Mouse (Mus musculus): ENCODE measurements around the gene Chst1. TPM values are rescaled to one million over a fixed set of nuclear protein-coding genes. Genes with fewer than 3 reads are reported as not detected.

Chst1 gene
- total RNA-seq, 2 experiments from 2014 or later: 3.3 to 4.1 TPM

DNA sequence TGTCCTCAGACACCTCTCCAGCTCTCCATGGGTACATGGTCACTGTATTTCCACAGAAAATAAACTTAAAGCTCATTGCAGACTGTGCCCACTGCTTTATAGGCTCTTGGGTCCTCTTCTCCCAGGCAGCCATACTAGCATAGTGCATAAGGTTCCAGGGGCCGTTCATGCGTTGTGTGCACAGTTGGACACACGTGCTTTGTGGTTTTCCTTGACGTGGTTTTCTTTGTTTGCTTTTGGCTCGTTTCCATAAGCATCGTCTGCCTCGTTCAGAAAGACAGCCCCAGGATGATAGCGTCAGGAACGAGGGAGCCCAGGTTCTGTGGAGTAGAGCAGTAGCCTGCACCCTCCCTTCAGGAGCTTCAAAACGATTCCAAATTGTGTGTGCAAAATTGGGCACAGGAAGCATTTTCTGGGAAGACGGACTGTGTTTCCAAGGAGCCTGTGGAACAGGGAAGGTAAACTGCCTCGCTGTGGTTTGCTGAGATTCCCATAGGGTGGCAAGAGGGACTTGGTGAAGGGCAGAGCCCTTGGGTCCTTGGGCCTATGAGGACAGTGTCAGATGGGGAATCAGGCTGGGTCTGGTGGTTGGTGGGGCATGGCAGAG is 8.6 kb downstream of the Chst1 start:
- intact Hi-C loops (cut with DNase I): loop anchor here (2.0 kb wide), 2 partner anchors 121 to 135 kb away; no protein-coding TSS in a partner anchor

DNA sequence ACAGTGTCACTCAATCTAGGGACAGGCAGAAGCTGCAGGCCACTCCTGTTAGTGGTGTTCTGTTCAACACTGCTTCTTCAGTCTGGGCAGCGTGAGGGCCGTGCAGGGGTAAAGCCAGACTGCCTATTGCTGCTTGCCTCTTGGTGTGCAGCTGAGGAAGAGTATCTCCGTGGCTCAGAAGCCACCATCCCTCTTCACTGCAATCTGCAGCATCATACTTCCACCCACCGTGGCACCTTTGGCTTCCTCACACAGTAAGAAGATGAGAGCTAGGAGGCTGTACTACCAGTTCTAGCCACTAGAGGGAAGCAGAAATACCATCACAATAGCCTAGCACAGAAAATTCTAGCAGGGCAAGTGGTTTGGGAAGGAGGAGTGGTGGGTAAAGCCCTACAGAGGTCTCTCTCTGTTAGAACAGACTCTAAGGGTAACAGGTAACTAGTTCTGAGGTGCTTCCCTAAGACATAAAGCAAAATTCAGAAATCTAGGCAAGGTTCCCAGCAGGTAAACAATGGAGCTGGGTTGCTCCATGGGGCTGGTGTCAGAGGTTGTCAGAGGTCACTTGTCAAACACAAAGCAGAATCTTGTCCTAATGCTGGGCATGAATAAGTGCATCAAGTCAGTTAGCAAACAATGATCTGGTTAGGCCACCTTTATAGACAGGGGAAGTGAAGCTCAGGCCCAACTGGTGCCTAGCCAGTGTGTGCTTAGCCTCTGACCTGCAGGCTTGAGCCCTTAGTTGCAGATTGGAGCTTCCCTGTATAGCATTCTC is 9.5 kb downstream of the Chst1 start:
- no peak for DNase-seq (ENCODE audit: low spot score)
- intact Hi-C loops (cut with DNase I): loop anchor here (1.0 to 2.0 kb wide), 3 partner anchors 122 to 201 kb away; no protein-coding TSS in a partner anchor

More for the DNA sequence above, 8.6 kb downstream of the Chst1 start:
- DNase-seq (ENCODE audit: low spot score): no peak

DNA sequence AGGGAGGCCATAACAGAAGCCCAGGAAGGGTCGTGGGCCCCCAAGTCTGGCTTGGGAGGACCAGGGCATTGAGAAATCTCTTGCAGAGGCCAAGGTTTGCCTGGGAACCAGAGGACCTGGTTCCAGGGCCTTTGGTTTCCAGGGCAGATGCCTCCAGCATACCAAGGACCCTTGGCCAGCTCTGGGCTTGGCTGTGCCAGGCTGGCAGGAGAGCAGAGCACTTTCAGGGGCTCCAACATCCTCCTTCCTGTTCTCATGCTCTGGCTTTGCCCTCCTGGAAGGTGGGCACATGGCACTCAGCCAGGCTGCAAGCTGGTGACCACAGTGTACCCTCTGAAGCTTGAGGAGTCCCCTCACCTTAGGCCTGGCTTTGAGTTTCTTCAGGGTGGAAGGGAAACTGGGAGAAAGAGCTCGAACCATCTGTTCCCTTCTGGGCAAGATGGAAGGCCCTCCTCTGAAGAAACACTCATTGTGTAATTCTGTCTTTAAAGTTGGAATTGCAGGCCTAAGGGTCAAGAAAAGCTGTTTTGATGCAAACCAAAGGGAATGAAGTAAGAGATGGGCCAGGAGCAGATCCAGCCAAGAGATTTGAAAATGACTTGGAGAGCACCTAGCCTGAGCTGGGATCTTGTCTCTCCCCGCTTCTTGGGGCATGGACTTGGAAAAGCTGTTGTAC is 10.3 kb downstream of the Chst1 start:
- no peak for DNase-seq (ENCODE audit: low spot score)
- intact Hi-C loops (cut with DNase I): loop anchor here (1.0 to 2.0 kb wide), 3 partner anchors 123 to 200 kb away; no protein-coding TSS in a partner anchor

DNA sequence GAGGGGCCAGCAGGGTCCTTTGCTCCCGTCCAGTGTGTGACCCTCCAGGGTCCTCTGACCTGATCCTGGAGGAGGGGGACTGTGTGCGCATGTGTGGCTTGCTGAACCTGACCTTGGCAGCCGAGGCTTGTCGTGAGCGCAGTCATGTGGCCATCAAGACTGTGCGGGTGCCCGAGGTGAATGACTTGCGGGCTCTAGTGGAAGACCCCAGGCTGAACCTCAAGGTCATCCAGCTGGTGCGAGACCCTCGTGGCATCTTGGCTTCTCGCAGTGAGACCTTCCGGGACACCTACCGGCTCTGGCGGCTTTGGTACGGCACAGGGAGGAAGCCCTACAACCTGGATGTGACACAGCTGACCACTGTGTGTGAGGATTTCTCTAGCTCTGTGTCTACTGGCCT is 14.1 kb downstream of the Chst1 start:
- intact Hi-C loops (cut with DNase I): no loop called here
- no peak for DNase-seq (ENCODE audit: low spot score)

DNA sequence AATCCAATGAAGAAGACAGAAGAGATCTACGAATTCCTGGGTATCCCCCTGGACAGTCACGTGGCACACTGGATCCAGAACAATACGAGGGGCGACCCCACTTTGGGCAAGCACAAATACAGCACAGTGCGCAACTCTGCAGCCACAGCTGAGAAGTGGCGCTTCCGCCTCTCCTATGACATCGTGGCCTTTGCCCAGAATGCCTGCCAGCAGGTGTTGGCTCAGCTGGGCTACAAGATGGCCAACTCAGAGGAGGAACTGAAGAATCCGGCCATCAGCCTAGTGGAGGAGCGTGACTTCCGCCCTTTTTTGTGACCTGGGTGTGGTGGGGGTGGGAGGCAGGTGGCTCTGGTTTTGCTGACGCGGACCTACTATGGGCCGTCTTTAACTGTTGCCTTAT is 14.6 kb downstream of the Chst1 start:
- intact Hi-C loops (cut with DNase I): no loop called here
- no peak for DNase-seq (ENCODE audit: low spot score)

DNA sequence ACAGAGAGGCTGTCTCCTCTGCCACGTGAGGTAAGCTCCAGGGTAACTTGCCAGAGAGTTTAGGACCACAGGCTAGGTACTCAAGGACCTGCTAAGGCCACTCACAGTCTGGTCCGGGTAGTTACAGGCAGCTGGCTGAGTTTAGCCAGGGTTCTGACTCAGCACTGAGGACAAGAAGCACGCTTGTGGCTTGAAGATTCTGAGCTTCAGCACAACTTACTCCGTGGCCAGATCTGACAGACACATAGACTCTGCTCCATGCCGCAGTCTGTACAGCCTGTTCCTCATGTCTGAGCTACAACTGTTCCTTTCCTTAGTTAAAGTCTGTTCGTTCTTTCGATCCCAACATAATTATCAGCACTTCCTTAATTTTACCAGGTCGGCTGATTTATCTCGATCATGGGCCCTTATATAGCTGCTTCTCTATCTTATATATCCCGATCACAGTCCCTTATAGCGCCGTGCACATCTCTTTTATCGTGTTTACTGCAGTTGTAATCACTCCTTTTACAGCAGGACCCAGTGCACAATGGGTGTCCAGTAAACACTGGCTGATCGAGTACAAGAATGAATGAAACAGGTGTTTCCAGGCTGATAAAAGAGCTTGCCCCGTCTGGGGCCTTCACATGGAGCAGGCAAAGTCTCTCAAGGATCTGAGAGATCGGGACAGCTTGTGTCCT is 17.7 kb downstream of the Chst1 start:
- DNase-seq (ENCODE audit: low spot score): no peak
- intact Hi-C loops (cut with DNase I): no loop called here

DNA sequence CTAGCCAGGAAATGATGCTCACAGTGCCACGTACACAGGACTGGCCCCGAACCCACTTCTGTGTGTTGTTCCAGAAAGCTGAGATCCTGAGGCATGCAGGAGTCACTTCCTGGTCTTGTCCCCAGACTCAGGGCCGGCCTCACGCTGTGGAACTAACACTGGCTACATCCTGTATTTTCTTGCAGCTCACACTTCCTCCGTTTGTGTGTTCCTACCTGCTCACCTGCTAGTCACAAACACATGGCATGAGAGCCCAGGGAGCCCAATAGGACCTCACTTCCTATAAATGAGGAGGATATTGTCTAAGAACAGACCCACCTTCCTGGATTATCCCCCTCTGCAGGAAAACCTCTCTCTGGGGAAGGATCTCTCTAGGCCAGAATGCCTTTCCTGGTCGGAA is 18.5 kb downstream of the Chst1 start:
- intact Hi-C loops (cut with DNase I): no loop called here
- DNase-seq (ENCODE audit: low spot score): no peak

DNA sequence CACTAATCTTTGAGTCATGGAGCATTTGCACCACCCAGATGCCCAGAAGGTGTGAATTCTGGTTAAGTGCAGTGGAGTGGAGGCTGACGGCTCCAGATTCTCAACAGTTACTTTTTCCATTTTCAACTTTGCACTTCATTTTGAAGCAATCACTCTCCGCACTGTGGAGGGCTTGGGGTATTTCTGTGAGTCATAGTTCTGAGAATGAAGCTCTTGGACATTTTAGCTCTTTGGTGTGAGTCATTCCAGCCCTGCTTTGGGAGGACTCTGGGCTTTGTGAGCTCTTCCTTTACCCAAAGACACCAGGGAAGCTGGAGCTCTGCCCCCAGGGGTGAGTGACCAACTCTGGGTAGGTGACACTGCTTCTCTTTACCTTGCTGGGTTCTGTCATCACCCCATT is 28.1 kb downstream of the Chst1 start:
- intact Hi-C loops (cut with DNase I): no loop called here
- no peak for DNase-seq (ENCODE audit: low spot score)

DNA sequence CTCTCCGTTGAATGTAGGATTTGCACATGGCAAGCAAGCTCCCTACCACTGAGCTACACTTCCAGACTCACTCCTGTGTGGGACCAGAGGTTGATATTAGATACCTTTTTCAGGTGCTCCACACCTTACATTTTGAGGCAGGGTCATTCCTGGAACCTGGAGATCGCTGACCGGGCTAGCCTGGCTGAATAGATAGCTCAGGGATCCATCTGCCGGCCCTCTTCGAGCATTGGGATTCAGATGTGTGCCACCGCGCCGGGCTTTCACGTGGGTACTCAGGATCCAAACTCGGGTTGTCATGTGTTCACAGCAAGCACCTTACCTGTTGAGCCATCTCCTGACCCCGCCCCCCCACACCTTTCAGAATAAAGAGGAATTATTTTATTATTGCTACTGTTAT is 31.3 kb downstream of the Chst1 start:
- no peak for DNase-seq (ENCODE audit: low spot score)
- intact Hi-C loops (cut with DNase I): no loop called here

DNA sequence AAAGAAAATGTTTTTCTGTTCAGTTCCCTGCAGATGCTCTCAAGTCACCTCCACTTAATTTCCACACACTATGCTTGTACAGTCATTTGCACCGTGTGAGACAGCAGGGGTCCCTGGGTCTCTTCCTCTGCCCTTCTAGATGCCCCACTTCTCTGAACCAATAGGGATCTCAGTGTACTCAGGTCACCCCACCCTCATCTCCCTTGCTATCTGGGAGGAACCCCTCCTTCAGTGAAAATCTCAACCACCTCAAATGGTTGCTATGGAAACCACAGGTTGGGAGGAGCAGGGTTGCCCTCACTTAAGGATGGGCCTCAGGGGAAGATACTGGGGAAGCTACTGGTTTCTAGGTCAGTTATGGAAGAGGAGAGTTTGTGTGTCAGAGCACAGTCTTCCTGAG is 32.5 kb downstream of the Chst1 start:
- intact Hi-C loops (cut with DNase I): no loop called here
- DNase-seq (ENCODE audit: low spot score): no peak

DNA sequence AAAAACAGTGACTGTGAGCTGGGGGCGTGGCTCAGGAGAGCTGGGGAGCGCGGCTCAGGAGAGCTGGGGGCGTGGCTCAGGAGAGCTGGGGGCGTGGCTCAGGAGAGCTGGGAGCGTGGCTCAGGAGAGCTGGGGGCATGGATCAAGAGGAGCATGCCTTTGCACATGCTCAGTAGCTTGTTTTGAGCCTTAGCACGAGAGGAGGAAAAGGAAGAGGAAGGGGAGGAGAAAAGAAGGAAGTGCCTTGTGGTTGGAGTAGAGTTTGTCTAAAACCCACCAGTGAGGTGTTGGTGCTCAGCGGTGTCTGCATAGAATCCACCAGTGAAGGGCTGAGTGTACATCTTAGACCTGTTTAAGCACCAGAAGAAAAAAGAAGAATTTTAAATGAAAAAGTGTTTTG is 41.0 kb downstream of the Chst1 start:
- no peak for DNase-seq (ENCODE audit: low spot score)
- intact Hi-C loops (cut with DNase I): no loop called here

DNA sequence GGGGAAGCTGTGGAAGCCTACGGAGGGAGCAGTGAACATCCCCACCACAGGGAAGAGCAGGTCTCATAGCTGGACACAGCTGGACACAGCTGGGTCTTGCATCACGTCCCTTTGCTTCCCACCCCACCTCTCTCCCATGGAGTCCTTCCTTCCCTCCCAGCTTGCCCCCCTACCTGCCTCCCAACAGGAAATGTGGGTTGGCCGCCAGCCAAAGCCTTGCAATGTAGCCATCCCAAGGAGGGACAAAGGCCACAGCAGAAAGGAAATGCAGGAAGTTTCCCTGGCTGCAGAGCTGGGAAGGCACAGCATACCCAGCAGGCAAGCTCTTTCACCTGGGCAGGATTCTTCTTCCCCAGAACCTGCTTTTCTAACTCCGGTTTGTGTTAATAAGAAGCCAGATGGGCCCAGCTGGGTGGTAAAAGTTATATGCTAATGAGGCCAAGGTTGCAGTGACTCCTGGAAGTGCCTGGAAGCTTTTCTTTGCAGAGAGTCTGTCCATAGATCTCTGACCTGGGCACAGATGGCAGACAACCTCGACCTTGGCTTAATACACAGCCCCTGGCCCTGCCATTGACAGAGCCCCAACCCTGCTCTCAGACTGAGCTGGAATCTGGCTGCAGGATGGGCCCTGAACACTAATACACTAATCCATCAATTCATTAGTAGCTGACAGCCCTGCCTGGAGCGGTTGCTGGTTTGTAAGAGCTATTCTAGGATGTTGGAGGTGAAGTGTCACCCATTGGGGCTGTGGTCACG is 46.0 kb downstream of the Chst1 start:
- DNase-seq (ENCODE audit: low spot score): peak; percentile 52
- intact Hi-C loops (cut with DNase I): no loop called here

DNA sequence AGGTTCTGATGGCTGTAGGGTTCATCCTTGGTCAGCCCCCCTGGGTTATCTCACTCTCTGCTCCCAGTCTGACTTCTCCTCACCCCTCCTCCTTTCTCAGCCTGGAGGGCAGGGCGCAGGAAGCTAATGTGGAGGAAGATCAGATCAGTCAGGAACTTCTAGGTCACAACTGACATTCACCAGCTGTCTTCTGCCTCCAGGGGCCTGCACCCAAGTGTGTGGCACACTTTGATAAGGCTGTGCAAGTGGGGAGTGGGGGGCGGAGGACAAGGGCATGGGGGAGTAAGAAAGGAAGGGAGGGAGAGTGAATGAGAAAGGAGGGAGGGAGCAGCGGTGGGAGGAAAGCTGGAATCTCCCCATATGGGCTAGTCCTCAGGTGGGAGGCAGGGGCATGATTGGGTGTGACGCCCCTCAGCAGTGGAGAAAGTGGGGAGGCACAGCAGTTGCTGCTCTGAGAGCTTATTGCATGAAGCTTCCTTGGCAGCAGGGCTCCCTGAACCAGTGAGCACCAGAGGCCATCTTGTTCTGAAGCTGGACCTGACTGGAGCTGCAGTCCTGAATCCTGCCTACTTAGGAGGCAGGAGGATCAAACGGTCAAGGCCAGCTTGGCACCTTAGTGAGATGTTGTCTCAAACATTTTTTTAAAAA is 49.8 kb downstream of the Chst1 start:
- intact Hi-C loops (cut with DNase I): no loop called here
- no peak for DNase-seq (ENCODE audit: low spot score)

DNA sequence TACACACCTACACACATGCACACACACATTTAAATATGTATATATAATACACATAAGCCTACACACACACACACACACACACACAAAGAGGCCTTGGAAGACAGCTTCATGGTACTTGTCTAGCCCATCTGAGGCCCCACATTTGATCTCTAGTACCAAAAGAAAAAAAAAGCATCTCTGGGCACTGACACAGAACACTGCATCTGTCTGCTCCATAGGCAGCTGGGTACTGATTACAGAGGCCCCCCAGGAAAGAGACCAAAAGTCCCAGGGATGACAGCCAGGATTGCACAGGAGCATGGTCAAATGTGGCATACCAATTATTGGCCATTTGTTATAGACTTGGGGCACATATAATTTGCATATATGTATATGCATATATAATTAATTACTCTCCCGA is 50.9 kb downstream of the Chst1 start:
- no peak for DNase-seq (ENCODE audit: low spot score)
- intact Hi-C loops (cut with DNase I): no loop called here

DNA sequence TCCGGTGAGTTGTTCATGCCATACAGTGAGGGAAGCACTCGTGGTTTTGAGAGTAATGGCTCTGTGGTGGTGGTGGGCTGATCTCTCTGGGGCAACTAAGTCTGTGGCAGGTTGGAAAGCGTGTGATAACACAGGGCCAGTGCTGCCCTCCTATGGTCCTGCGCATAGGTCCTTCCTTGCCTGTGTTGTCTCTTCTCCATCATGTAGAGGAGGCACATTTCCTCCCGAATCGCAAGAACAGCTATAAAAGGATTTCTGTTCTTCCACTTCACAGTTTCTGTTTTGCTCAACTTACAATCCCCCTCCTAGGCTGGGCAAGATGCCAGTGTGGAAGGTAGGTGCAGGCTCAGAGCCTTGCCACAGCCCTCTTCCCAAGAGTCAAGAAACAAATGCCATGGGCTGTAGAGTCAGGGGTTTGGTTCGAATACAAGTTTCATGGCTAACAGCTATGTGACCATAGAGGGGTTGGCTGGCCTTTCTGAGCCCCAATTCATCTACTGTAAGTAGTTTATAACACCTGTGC is 51.8 kb downstream of the Chst1 start:
- intact Hi-C loops (cut with DNase I): no loop called here
- DNase-seq (ENCODE audit: low spot score): no peak

DNA sequence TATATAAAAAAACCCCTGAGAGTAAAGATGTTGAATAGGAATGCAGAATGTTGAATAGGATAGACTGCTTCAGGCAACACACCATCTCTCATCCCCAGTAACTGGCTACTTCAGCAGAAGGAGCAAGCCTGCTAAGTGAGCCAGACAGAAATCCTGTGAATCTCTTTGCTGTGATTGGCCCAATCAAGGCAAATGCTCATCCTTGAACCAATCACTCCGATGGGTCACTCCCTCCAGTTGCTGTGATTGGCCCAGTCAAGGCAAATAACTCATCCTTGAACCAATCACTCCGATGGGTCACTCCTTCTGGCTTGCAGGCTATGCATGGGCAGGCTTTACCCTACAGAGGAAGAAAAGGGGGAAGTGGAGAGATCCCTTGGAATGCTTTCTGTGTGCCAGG is 57.7 kb downstream of the Chst1 start:
- no peak for DNase-seq (ENCODE audit: low spot score)
- intact Hi-C loops (cut with DNase I): no loop called here

DNA sequence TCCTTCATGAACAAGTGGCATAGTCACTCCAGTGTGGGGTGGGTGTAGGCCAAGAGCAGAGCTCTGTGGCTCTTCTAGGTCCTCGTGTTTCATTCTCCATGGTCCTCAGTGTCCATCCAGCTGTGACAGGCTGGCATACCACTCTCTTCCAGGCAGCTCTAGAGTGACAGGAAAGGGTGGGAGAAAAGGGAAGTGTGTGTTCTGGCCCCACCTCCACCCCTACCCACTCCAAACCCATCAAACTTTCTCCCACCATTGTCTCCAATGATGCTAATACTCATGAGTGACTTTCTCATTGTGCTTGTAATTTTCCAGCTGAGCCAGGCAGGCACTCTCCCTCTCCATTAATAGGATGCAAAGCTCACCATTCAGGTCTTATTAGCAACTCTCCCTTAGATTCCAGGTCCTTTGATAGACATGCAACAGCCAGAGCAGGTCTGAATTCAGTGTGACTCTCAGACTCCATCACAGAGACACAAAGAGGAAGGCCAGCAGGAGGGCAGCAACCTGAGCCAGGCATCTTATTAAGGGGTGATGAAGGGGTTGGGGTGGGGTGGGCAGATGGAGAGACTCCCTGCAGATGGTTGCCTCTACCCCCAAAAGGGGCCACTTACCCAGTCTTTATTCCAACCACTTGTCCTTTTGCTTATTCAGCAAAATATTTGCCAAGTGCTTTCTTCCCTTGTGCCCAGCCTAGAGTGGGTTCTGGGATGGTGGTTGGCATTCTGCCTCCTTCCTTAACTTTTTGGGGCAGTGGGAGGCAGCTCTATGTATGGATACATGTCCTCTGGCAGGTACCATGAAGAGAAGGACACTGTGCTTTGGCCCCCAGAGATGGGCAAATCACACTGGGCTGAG is 59.0 kb downstream of the Chst1 start:
- intact Hi-C loops (cut with DNase I): no loop called here
- no peak for DNase-seq (ENCODE audit: low spot score)

DNA sequence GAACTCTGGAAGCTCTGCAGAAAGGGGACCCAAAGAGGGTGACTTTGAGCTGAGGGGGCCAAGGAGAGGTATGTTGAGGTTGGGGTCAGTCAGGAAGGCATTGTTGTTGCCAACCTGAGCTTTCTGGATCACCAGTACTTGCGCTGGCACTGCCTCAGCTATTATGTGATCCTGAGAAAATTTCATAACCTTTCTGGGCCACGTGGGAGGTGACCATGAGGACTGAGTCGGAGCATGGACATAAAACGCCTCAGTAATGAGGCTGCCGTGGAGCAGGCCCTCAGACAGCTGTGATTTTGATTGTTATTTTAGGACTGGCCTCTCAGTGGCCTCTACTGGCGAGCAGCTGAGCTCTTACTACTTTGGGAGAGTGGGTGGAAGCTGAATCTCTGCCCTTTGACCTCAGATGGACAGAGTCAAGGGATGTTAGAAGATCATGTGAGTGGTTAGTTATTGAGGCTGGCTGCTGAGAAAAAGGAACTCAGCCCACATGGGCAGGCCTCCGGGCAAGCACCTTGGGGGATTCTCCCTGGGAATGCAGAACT is 60.1 kb downstream of the Chst1 start:
- DNase-seq (ENCODE audit: low spot score): no peak
- intact Hi-C loops (cut with DNase I): no loop called here

Data from heart, postnatal 25 days (tissue).